Mouse (Mus musculus): ENCODE data around the gene Zbtb44. TPM values are rescaled to one million over a fixed set of nuclear protein-coding genes. Genes with fewer than 3 reads are reported as not detected.
A peak's percentile ranks its signal among the peaks of the same experiment; 100 is the strongest.

Gene Zbtb44
- total RNA-seq (2021), result 10 to 100 TPM; 44.9 TPM

GRCm38 (mm10) chr9:31030532-31031413 is at the start of gene Zbtb44:
Zbtb44 (plus strand) TSS chr9:31030644.
- intact Hi-C loops (cut with DNase I), result loop anchor here (10.0 kb wide), 1 partner anchor 86 kb away; the partner anchor contains the start of gene Adamts8
- DNase-seq, result no peak

- DNase-seq, result no peak
- intact Hi-C loops (cut with DNase I), result no loop called here
Measured at GRCm38 (mm10) chr9:30985782-30986181, 44.7 kb upstream of the Zbtb44 start.

- intact Hi-C loops (cut with DNase I), result no loop called here
Measured at GRCm38 (mm10) chr9:30993106-30993505, 37.3 kb upstream of the Zbtb44 start.

GRCm38 (mm10) chr9:30996590-30997562 is 33.6 kb upstream of the Zbtb44 start:
- intact Hi-C loops (cut with DNase I), result no loop called here

More at GRCm38 (mm10) chr9:30993106-30993505, 37.3 kb upstream of the Zbtb44 start:
- DNase-seq, result no peak

GRCm38 (mm10) chr9:31000641-31001040 is 29.8 kb upstream of the Zbtb44 start:
- intact Hi-C loops (cut with DNase I), result no loop called here
- no peak for DNase-seq

More at GRCm38 (mm10) chr9:30996590-30997562, 33.6 kb upstream of the Zbtb44 start:
- DNase-seq, result no peak

- intact Hi-C loops (cut with DNase I), result no loop called here
- DNase-seq, result no peak
Measured at GRCm38 (mm10) chr9:31002528-31002927, 27.9 kb upstream of the Zbtb44 start.

GRCm38 (mm10) chr9:31009334-31009733 is 21.1 kb upstream of the Zbtb44 start:
- DNase-seq, result no peak
- intact Hi-C loops (cut with DNase I), result no loop called here

GRCm38 (mm10) chr9:31010040-31010439 is 20.4 kb upstream of the Zbtb44 start:
- intact Hi-C loops (cut with DNase I), result no loop called here
- no peak for DNase-seq

- no peak for DNase-seq
- intact Hi-C loops (cut with DNase I), result no loop called here
Measured at GRCm38 (mm10) chr9:31010749-31011148, 19.7 kb upstream of the Zbtb44 start.

GRCm38 (mm10) chr9:31011533-31011932 is 18.9 kb upstream of the Zbtb44 start:
- no peak for DNase-seq

GRCm38 (mm10) chr9:31012674-31013073 is 17.8 kb upstream of the Zbtb44 start:
- DNase-seq, result no peak
- intact Hi-C loops (cut with DNase I), result no loop called here

More at GRCm38 (mm10) chr9:31011533-31011932, 18.9 kb upstream of the Zbtb44 start:
- intact Hi-C loops (cut with DNase I), result no loop called here

GRCm38 (mm10) chr9:31013415-31013814 is 17.0 kb upstream of the Zbtb44 start:
- DNase-seq, result no peak
- intact Hi-C loops (cut with DNase I), result no loop called here

GRCm38 (mm10) chr9:31017616-31018015 is 12.8 kb upstream of the Zbtb44 start:
- intact Hi-C loops (cut with DNase I), result no loop called here
- no peak for DNase-seq

- intact Hi-C loops (cut with DNase I), result no loop called here
- DNase-seq, result no peak
Measured at GRCm38 (mm10) chr9:31018158-31018557, 12.3 kb upstream of the Zbtb44 start.

GRCm38 (mm10) chr9:31018705-31019104 is 11.7 kb upstream of the Zbtb44 start:
- no peak for DNase-seq
- intact Hi-C loops (cut with DNase I), result no loop called here

GRCm38 (mm10) chr9:31028251-31028650 is 2.2 kb upstream of the Zbtb44 start:
- DNase-seq, result no peak
- intact Hi-C loops (cut with DNase I), result no loop called here

- intact Hi-C loops (cut with DNase I), result loop anchor here (10.0 kb wide), 1 partner anchor 85 kb away; the partner anchor contains the start of gene Adamts8
- DNase-seq, result peak; percentile 97
Measured at GRCm38 (mm10) chr9:31029751-31030511, 513 bp upstream of the Zbtb44 start.

- DNase-seq, result no peak
- intact Hi-C loops (cut with DNase I), result loop anchor here (10.0 kb wide), 1 partner anchor 87 kb away; the partner anchor contains the start of gene Adamts8
Measured at GRCm38 (mm10) chr9:31031414-31031843, 985 bp downstream of the Zbtb44 start.

GRCm38 (mm10) chr9:31032546-31032945 is 2.1 kb downstream of the Zbtb44 start:
- no peak for DNase-seq
- intact Hi-C loops (cut with DNase I), result loop anchor here (10.0 kb wide), 1 partner anchor 88 kb away; the partner anchor contains the start of gene Adamts8

GRCm38 (mm10) chr9:31050208-31050607 is 19.8 kb downstream of the Zbtb44 start:
- DNase-seq, result no peak

More at GRCm38 (mm10) chr9:31050208-31050607, 19.8 kb downstream of the Zbtb44 start:
- intact Hi-C loops (cut with DNase I), result no loop called here

All from left cerebral cortex, postnatal 4 days (tissue).